Mouse (Mus musculus) left cerebral cortex, postnatal 36 days (tissue): ENCODE measurements around the gene Vmn2r9. TPM values are rescaled to one million over a fixed set of nuclear protein-coding genes. Genes with fewer than 3 reads are reported as not detected.
"Not testable (repeated sequence)": the region's sequence is repeated elsewhere in the genome, so short reads cannot be mapped to it uniquely, and the experiment has no call there.

Experiments
- DNase-seq, 2 experiments: peaks; one replicate each; pipeline ENCODE4 v3.0.0; 2021 to 2022; ENCODE audit warnings: low spot score in 2 of 2, mixed read lengths in 1 of 2
- intact Hi-C: fragments of 180-260 bp; cut with DNase I; formaldehyde crosslinking; loops from one replicate; pipeline ENCODE4 v1.15.1; 2025
- total RNA-seq, 2 experiments: library from RNA; stranded (reverse); gene quantifications; 2 replicates each; pipeline ENCODE4 v1.2.3; 2021

The Vmn2r9 gene
- not detected for total RNA-seq

DNA sequence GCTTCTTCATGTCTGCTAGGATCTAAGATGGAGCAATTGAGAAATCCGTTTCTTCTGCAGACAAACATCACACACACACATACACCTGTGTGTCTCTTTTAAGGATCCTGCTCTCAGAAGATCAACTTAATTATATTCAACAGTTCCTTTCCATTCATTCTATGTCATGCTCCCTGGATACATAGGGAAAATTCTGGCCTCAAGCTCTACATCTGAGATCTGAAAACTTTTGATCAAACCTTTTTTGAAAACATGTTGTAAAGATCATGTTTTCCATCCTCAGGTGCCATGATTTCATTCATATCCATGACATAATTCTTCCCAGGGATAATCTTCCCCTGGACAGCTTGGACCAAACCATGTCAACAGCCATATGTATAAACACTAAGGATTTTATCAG, at the start of gene Vmn2r9:
Gene Vmn2r9, minus strand, starts transcription at position 101 of the 400 bp plus-strand sequence.
- intact Hi-C loops, result loop anchor here (10.0 kb wide), 1 partner anchor 232 kb away; no protein-coding TSS in a partner anchor
- not testable (repeated sequence) for DNase-seq

DNA sequence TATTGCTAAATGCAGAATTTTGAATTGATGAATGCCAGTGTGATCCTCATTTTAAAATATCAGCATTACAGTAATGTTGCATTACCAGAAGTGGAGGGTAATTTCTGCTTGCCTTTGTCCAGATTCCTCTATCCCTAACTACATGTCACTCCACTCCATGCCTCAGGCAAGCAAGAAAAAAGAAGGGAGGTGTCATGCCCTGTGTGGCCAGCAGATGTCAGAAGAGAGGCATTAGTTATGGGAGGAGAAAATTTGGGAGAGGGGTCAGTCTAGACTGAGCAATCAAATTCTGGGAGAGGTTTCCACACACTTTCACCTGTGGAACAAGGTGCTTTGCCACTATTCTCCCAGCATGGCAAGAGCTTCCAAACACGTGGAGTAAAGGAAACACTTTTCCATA, 14.3 kb upstream of the Vmn2r9 start:
- intact Hi-C loops, DNase-seq: not testable (repeated sequence)

DNA sequence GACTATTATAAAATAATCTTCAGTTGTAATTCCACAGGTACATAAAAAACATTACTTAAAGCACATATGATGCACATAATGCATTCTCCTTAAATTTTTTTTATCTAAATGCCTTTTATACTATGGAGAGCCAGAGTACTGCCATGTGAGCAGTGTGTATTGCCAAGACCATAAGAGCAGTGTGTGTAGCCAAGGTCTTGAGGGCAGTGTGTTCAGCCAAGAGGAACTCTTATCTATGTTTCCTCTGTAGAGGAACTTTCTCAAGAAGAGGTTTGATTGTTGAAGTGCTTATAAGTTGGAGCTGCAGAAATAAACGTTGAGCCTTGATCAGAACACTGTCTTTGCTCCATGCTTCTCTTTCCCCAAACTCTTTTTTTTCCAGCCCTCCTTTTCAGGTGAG, 2.9 kb downstream of the Vmn2r9 start:
- intact Hi-C loops, result no loop called here
- DNase-seq, result no peak

DNA sequence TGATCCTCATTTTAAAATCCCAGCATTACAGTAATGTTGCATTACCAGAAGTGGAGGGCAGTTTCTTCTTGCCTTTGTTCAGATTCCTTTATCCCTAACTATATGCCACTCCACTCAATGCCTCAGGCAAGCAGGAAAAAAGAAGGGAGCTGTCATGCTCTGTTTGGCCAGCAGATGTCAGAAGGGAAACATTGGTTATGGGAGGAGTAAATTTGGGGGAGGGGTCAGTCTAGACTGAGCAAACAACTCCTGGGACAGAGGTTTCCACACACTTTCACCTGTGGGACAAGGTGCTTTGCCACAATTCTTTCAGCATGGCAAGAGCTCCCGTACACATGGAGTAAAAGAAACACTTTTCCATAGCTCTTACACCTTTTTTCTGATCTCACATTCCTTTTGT, 16.2 kb downstream of the Vmn2r9 start:
- DNase-seq, result no peak
- intact Hi-C loops, result no loop called here

DNA sequence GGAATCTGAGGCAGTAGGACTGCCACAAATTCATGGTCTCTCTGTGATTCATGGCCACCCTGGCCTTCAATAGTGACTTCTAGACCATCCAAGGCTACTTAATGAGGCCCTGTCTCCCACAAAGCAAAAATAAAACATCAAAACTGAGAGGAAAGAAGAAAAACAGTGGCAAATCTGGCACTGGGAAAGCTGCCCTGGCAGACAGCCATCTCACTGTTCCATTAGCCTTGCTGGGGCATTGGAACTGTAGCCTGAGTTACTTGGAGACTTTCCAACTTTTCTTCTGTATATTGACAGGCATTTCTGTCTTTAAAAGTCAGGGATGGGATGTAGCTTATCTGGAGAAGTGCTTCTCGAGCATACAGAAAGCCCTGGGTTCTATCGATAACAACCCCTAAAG, 29.1 kb downstream of the Vmn2r9 start:
- no peak for DNase-seq

DNA sequence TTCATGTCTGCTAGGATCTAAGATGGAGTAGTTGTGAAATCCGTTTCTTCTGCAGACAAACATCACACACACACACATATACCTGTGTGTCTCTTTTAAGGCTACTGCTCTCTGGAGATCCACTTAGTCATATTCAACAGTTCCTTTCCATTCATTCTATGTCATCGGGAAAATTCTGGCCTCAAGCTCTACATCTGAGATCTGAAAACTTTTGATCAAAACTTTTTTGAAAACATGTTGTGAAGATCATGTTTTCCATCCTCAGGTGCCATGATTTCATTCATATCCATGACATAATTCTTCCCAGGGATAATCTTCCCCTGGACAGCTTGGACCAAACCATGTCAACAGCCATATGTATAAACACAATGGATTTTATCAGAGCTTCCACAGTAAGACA, 43.7 kb downstream of the Vmn2r9 start, which contains the start of gene Vmn2r8:
Gene Vmn2r8, minus strand, starts transcription at position 101 of the 400 bp plus-strand sequence.
- DNase-seq, intact Hi-C loops: not testable (repeated sequence)

More for the DNA sequence above, 29.1 kb downstream of the Vmn2r9 start:
- intact Hi-C loops, result no loop called here

DNA sequence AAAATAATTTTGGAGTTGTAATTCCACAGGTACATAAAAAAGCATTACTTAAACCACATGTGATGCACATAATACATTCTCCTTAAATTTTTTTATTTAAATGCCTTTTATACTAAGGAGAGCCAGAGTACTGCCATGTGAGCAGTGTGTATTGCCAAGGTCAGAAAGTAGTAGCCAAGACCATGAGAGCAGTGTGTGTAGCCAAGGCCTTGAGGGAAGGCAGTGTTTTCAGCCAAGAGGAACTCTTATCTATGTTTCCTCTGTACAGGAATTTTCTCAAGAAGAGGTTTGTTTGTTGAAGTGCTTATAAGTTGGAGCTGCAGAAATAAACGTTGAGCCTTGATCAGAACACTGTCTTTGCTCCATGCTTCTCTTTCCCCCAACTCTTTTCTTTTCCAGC, 48.8 kb downstream of the Vmn2r9 start:
- intact Hi-C loops, result no loop called here
- no peak for DNase-seq

DNA sequence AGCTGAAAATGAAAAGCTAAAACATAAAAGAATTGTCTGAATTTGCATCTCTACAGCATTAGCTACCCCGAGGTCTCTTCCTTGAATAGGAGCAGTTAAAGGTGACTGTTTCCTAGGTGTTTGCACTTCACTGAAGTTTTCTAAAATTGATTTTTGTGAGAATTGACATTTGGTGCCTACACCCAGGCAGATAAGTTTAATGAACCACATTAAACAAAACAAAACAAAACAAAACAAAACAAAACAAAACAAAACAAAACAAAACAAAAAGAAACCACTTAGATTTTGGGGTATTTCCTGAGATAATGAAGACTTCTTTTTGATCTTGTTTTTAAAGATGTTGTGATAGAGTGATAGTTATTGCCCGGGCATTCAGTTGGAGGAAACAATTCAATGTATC, 57.1 kb downstream of the Vmn2r9 start, which contains the start of gene Tmed11:
Gene Tmed11, minus strand, starts transcription at position 101 of the 400 bp plus-strand sequence.
- DNase-seq, intact Hi-C loops: not testable (repeated sequence)

DNA sequence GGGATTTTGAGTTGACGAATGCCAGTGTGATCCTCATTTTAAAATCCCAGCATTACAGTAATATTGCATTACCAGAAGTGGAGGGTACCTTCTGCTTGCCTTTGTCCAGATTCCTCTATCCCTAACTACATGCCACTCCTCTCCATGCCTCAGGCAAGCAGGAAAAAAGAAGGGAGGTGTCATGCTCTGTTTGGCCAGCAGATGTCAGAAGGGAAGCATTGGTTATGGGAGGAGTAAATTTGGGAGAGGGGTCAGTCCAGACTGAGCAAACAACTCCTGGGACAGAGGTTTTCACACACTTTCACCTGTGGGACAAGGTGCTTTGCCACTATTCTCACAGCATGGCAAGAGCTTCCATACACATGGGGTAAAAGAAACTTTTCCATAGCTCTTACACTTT, 62.0 kb downstream of the Vmn2r9 start:
- DNase-seq, result not testable (repeated sequence)

More for the DNA sequence above, 62.0 kb downstream of the Vmn2r9 start:
- intact Hi-C loops, result not testable (repeated sequence)

Other genes starting within 250 kb of the Vmn2r9 start
- 10 to 100 TPM; 98.1 to 98.8 TPM for gene Gak, start 222.8 kb downstream of the Vmn2r9 start, total RNA-seq
- gene Tmem175, start 222.8 kb downstream of the Vmn2r9 start, total RNA-seq, result 10 to 100 TPM; 40.7 to 41.4 TPM
- 10 to 100 TPM; 13.8 to 18.8 TPM for gene Idua, start 192.3 kb downstream of the Vmn2r9 start, total RNA-seq
- 10 to 100 TPM; 40.5 to 57.7 TPM for gene Dgkq, start 182.9 kb downstream of the Vmn2r9 start, total RNA-seq
- gene Slc26a1, start 177.0 kb downstream of the Vmn2r9 start, total RNA-seq, result under 1 TPM; 0.93 to 0.94 TPM
- 10 to 100 TPM; 16.4 to 23.8 TPM for gene Fgfrl1, start 160.2 kb downstream of the Vmn2r9 start, total RNA-seq
- gene Rnf212, start 77.6 kb downstream of the Vmn2r9 start, total RNA-seq, result not detected
- gene Tmed11, start 57.2 kb downstream of the Vmn2r9 start, total RNA-seq, result not detected
- not detected for gene Vmn2r8, start 43.8 kb downstream of the Vmn2r9 start, total RNA-seq
- not detected for gene Vmn2r10, start 153.9 kb upstream of the Vmn2r9 start, total RNA-seq
- gene Vmn2r11, start 207.0 kb upstream of the Vmn2r9 start, total RNA-seq, result not detected
- under 1 TPM in 1 of 2 experiments, not detected in 1; 0.07 TPM for gene Vmn2r12, start 245.3 kb upstream of the Vmn2r9 start, total RNA-seq